Mouse (Mus musculus) E14TG2a.4 (cell line): ENCODE results near the gene Telo2.
A peak's percentile ranks its signal among the peaks of the same experiment; 100 is the strongest.

Experiments
- CTCF ChIP-seq: conservative IDR thresholded peaks from 2 replicates; pipeline ENCODE4 v1.5.1; 2014; ENCODE audit warnings: low read length
- NANOG ChIP-seq: IDR thresholded peaks from 2 replicates; pipeline ENCODE4 v1.6.1; 2014; ENCODE audit warnings: borderline replicate concordance, low read length, mixed read lengths

- TF ChIP-seq CTCF (peak; percentile 66), NANOG (no peak)
These were observed 8.2 kb upstream of the Telo2 start for GRCm38 (mm10) chr17:25123979-25124378.
